Mouse (Mus musculus) MEL-GATA-1-ER (cell line): ENCODE measurements at regions not wholly inside any gene's neighbourhood (a gene's known extent, or its start where the extent isn't known, plus 50 kb on each side); places are given as distances from the start of the nearest gene placed in this dataset.

Experiments
- DNase-seq: peaks from one replicate; pipeline ENCODE4 v3.0.0-alpha.2; 2012; ENCODE audit warnings: low read depth; ENCODE audit errors: extremely low read depth

DNA sequence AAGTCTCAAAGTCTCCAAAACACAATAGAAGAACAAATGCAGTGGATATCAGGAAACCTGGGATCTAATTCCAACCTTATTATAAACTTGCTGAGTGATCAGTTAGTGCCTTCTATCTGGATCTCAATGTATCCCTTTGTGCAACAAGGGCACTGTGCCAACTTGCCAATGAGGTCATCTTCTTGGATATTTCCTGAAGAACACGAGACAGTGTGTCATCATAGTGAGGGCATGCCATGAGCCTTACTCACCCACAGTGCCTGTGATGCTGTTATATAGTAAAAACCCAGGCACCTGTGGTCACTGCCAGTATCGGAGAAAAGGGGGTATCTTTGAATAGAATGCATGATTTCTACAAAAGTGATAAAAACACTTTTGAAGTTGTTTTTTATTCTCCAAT, 60.2 kb upstream of the Cd34 start:
- DNase-seq, result no peak

DNA sequence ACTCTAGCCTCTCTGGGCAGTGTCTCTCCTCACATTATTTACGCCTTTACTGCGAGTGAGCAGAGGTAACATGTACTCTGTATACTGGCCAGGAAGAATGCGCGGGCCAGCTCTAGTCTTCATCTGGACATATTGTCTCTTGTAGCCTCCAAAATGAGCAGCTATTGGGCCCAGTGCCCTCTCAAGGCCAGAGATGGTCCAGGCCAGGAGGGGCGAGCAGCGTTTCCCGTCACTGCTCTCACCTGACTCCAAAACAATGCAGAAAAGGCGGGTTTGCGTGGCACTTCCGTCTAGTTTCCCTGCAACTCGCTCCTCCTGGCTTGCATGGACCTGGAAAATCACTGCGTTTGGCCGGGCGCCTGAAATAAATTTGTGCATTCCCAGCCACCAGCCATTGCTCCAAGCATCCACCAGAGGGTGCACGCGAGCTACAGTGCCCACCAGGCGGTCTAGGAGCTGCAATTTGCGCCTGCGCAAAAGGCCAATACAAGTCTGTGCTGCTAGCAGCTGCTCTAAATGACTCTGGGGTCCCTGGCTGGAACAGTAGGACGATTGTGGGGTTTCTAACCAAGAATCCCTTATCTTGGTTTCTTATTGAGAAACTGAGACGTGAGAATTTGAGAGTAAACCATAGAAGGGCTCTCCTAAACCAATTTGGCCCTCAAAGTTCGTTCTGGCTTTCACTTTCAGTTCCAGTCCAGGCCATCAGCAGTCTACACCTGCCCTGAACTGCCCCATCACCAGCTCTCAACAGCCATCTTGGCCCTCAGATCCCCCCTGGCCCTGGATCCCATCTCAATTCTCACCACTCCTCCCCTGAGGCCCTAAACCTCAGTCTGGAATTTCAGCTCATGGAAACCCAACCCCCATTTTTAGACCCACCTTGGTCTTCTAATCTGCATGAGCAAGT, 59.0 kb upstream of the Cd34 start:
- peak; percentile 79 for DNase-seq

DNA sequence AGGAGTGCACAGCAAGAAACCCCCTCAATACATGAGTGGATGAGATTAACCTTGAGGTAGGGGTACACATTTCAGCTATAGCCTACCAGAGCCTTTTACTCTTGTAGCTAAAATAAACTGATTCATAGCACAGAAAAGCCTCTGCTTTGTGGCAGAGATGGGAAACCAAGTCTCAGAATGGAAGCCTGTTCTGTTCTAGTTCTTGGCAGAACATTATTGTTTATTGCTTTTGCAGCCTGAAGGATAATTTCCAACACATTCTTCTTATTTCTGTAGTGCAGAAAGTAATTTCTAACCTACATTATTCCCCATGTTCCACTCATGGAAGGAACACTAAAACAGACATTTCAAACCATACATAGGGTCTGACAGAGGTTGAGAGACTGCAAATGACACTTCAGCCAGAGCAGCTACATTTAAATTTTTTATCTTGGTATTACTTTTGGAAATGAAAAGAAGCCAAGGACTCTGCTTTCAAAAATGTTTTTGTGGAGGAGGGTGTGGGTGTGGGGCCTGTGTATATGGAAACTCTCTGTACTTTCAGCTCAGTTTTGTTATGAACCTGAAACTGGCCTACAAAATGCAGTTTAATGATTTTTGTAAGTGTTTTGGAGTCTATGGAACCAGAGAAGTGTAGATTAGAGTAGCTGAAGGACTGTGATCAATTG, 56.9 kb upstream of the Cd34 start:
- no peak for DNase-seq

DNA sequence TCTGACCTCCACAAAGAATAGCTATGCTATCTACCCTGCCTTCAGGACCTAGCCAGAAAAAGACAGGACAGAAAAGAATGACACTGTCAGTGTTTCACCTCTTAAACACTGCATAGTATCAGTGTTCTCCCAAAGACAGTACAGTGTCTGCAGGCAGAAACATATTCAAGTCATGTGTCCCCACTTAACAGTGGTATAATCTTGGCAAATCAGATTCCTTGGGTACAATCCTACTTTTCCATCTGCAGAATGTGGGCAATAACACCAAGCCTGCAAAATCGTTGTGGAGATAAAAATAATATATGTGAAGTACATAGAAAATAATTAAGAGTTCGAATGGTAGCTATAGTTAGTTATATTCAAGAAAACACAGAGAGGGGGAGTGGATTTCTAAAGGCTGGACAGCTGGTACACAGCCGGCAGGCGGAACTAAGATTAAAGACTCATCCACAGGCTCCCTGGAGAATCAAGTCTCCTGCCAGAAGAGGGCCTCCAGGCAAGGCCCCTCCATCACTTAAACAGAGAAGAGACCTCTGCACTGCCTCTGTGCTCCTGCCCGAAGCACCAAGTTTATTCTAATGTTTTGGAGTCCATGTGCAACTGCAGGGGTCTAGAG, 53.4 kb upstream of the Cd34 start:
- DNase-seq, result no peak

DNA sequence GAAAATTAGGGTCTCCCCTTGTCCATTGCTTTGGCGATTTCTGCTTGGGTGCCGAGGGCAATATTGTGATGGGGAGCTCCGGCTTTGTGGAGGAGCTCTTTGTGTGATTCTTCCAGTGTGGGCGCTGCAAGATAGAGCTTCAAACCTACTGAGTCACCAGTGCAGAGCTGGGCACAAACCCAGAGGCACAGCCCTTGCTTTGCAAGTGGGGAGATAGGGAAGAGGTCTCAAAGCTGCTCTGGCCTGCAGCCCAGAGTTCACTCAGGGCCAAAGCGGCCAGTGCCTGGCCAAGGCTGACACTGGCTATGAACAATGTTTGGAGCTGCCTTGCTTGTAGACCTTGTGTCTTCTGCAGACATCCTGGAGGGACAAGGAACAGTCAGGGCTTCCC, 52.9 kb upstream of the Cd34 start:
- no peak for DNase-seq
